Mouse (Mus musculus): ENCODE results near the gene Sufu.

GRCm38 (mm10) chr19:46522433-46523044 lies 125.8 kb downstream of the Sufu start:
- TF ChIP-seq CTCF (IDR thresholded peaks at IDR 0.05; ENCODE audit: low read depth, low read length) (no peak), POLR2AphosphoS5 (IDR thresholded peaks at IDR 0.05; ENCODE audit: insufficient replicate concordance, low read depth, low read length) (no peak), GATA1 (IDR thresholded peaks at IDR 0.05; ENCODE audit: borderline replicate concordance, low read length) (no peak)
